Mouse (Mus musculus) thymus, postnatal 0 days (tissue): ENCODE measurements around the gene Gm10334. TPM values are rescaled to one million over a fixed set of nuclear protein-coding genes. Genes with fewer than 3 reads are reported as not detected.
"Not testable (repeated sequence)": the region's sequence is repeated elsewhere in the genome, so short reads cannot be mapped to it uniquely, and the experiment has no call there.

Experiments
- DNase-seq: peaks from one replicate; pipeline ENCODE4 v3.0.0-alpha.2; 2015; ENCODE audit warnings: low spot score
- polyA plus RNA-seq: library from polyadenylated mRNA; unstranded; fragments of >200 nt; fragmentation: Nextera tagmentation; extraction: Ambion mirVana; gene quantifications from 2 replicates; pipeline ENCODE4 v1.2.1, GENCODE M21; 2015

The Gm10334 gene
- not detected in 2 replicates for polyA plus RNA-seq

DNA sequence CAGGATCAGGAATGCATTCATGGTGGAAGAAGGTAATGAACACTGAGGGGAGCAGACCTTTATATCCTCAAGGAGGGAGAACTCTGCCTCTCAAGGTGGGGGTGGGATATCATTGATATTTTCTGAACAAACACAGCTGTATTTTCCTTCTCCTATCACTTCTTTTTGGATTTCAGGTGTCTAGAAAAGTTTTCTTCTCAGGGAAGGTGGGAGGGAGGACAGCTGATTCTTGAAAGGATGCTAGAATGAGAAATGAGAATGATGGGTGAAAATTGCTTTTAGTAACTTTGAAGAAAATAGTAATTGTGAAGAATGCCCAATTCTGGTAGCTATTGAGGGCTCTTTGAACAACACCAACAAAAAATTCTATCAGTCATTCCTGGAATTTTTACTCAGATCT, at the start of gene Gm10334:
Gene Gm10334, minus strand, starts transcription at position 101 of the 400 bp plus-strand sequence.
- not testable (repeated sequence) for DNase-seq

DNA sequence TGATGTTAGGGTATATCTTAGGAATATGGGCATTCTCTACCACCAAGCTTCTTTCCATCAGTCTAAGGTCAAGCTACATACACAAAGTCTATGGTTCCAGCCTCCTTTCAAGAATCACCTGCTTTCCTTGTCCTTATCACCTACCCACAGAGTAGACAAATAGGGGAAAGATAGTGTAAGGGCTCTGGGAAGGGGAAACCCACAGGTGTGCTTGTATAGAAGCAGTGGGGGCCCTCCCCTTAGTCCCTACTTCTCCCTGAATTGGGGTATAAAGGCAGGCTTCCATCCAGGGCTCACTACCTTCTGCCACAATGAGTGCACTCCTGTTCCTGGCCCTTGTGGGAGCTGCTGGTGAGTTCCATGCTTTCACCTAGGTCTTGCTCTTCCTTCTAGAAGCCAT, 12.7 kb upstream of the Gm10334 start, which contains the start of gene Prss1:
Gene Prss1, plus strand, starts transcription at position 301 of the 400 bp plus-strand sequence.
- DNase-seq, result not testable (repeated sequence)

DNA sequence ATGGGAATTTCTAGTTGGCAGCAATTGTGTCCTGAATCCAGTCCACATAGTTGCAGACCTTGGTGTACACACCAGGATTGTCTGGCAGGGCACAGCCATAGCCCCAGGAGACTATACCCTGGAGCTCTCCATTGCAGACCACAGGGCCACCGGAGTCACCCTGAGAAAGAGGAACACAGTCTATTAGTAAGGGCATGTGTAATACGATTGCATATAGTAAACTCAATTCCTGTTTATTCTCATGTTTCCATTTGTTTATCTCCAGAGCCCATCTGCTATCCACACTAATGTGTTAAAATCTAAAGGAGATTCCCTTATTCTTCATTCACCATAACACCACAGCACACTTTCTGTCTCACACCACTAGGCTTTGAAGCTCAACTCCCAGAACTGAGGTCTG, 3.7 kb downstream of the Gm10334 start:
- DNase-seq, result not testable (repeated sequence)

Other genes with a start within 250 kb of the Gm10334 start
- 0.37 and 0.61 TPM in 2 replicates for gene Try4, start 143.9 kb downstream of the Gm10334 start, polyA plus RNA-seq
- gene Try5, start 129.3 kb downstream of the Gm10334 start, polyA plus RNA-seq, result 0.61 and 1.0 TPM in 2 replicates
- not detected in 2 replicates for gene Try10, start 92.0 kb downstream of the Gm10334 start, polyA plus RNA-seq
- gene Prss3, start 68.5 kb downstream of the Gm10334 start, polyA plus RNA-seq, result not detected in 2 replicates
- 0.98 and 1.6 TPM in 2 replicates for gene Gm5771, start 53.8 kb downstream of the Gm10334 start, polyA plus RNA-seq
- 0.71 and 1.2 TPM in 2 replicates for gene Prss1, start 12.8 kb upstream of the Gm10334 start, polyA plus RNA-seq
- 3.6 and 4.7 TPM in 2 replicates for gene Prss2, start 75.6 kb upstream of the Gm10334 start, polyA plus RNA-seq
- 81.3 and 84.2 TPM in 2 replicates for gene Ephb6, start 159.3 kb upstream of the Gm10334 start, polyA plus RNA-seq
- 0.64 and 1.1 TPM in 2 replicates for gene Trpv6, start 190.3 kb upstream of the Gm10334 start, polyA plus RNA-seq
- gene Trpv5, start 234.6 kb upstream of the Gm10334 start, polyA plus RNA-seq, result 0.04 TPM in 1 of 2 replicates, not detected in the other
- 0.18 TPM in 1 of 2 replicates, not detected in the other for gene Llcfc1, start 238.3 kb upstream of the Gm10334 start, polyA plus RNA-seq